Mouse (Mus musculus) spleen, adult 2 months (tissue): ENCODE data around the gene Olfr1044.

Source experiments
- CTCF ChIP-seq: fragments of 200-500 bp; IDR thresholded peaks from 2 replicates; pipeline ENCODE4 v1.5.1; 2011; ENCODE audit warnings: mild to moderate bottlenecking, inconsistent platforms; ENCODE audit not compliant: insufficient read depth, insufficient read length, insufficient replicate concordance; ENCODE audit errors: extremely low read depth
- POLR2A ChIP-seq: fragments of 200-500 bp; IDR thresholded peaks from 2 replicates; pipeline ENCODE4 v1.6.1; 2011; ENCODE audit warnings: low read depth, low read length, inconsistent platforms

GRCm38 (mm10) chr2:86219214-86219613 is 41.6 kb upstream of the Olfr1044 start, which contains the start of gene Olfr1046:
- no peak for TF ChIP-seq CTCF
- TF ChIP-seq POLR2A = no peak
